Mouse (Mus musculus) bone marrow macrophage, adult 2 months (primary cell): Measurements from ENCODE around the gene Rxfp4.

Experiments
- CTCF ChIP-seq: IDR thresholded peaks from 2 replicates; pipeline ENCODE4 v1.5.1; 2012; ENCODE audit warnings: low read depth, mild to moderate bottlenecking, low read length, moderate library complexity
- POLR2A ChIP-seq: IDR thresholded peaks from 2 replicates; pipeline ENCODE4 v1.6.1; 2012; ENCODE audit warnings: mild to moderate bottlenecking, low read depth, low read length, borderline replicate concordance

DNA sequence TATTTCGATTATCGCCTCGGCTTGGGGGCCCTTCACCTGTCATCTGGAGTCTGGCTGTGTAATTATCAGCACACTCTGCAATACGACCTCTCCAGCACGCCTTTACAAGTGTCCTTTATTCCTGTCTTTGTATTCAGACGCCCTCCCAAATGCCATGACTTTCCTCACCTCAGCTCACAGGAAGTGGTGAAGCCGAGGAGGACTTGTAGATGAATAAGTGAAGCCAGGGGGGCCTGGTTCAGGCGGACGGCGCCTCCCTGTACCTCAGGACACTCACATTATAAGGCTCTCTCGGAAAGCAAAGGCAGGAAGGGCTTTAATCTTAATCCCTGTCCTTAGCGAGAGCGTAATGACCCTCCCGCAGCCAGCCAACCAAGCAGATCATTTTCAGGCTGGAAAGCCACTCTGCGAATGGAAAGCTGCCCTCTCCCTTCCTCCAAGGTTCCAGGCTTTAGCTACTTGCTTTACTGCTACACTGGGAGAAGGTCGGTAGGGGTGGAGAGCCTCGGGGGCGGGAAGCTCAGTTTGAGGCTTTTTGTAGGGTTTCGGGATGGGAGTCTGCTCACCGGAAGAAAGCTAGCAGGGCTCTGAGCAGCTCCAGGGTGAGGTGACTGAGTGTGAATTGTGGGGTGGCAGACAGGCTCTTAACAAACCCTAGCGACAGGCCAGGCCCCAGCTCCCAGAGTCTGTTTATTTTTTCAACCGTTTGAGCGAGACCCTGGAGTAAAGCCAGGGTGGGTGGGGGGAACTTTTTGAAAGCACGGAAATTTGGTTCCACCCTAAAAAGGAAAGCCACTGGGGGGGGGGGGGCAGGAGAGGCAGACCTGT lies 30.6 kb downstream of the Rxfp4 start:
- TF ChIP-seq POLR2A (no peak), CTCF (no peak)
